Mouse (Mus musculus) layer of hippocampus, adult 8-10 months (tissue): ENCODE measurements around the gene Bbox1. TPM values are rescaled to one million over a fixed set of nuclear protein-coding genes. Genes with fewer than 3 reads are reported as not detected.

Experiments
- DNase-seq, 2 experiments: peaks; one replicate each; pipeline ENCODE4 v3.0.0; 2022; ENCODE audit warnings: low spot score in 2 of 2
- total RNA-seq, 4 experiments: library from RNA; stranded (reverse); gene quantifications; 2 replicates each; pipeline ENCODE4 v1.2.4; 2022

The Bbox1 gene
- 1 to 10 TPM; 1.1 to 2.0 (median 1.3) TPM for total RNA-seq

DNA sequence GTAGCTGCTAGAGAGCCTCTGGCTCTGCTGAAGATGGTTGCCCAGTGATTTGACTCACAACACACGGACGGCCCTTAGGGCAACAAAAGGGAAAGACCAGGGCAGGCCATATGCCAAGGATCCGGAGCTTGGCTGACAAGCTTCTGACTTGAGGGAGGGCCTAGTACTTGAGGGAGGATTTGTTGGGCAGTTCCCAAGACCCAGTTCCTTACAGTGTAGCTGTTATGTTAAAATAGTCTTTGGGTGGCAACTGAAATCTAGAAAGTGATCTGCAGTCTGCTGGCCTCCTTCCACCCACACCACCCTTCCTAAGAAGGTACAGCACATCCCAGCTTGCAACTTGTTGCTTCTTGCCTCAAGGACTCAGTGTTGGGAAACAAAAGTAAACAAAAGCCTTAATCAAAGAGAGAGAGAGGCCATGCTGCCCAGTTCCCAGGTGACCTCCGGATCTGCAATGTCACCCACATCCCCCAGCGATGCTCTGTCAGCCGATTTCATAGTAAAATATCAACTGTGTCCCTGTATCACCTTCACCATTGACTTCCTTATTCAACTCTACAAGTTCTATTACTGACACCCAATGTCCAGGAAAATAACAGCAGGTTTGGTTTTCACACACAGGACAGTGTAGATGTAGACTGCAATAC, at the start of gene Bbox1:
TSS of gene Bbox1 (minus strand) at position 52 of the 647 bp plus-strand sequence.
- no peak for DNase-seq

DNA sequence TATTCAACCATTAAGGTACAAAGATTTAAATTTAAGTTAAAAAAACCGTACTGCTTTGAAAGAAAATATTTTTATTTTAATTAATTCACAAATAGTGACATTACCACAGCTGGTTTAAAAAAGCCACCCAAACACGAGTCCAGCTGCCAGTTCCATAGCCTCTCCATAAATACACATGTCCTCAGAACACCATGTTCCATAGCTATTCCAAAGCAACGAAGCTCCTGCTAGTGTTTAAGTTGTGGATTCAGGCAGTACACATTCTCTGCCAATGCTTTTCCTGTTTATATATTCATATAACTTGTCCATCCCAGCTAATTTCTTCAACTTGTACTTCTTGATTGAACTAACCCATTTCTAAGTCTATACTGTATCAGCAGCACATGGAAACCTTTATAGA, 49.5 kb upstream of the Bbox1 start:
- DNase-seq = no peak

DNA sequence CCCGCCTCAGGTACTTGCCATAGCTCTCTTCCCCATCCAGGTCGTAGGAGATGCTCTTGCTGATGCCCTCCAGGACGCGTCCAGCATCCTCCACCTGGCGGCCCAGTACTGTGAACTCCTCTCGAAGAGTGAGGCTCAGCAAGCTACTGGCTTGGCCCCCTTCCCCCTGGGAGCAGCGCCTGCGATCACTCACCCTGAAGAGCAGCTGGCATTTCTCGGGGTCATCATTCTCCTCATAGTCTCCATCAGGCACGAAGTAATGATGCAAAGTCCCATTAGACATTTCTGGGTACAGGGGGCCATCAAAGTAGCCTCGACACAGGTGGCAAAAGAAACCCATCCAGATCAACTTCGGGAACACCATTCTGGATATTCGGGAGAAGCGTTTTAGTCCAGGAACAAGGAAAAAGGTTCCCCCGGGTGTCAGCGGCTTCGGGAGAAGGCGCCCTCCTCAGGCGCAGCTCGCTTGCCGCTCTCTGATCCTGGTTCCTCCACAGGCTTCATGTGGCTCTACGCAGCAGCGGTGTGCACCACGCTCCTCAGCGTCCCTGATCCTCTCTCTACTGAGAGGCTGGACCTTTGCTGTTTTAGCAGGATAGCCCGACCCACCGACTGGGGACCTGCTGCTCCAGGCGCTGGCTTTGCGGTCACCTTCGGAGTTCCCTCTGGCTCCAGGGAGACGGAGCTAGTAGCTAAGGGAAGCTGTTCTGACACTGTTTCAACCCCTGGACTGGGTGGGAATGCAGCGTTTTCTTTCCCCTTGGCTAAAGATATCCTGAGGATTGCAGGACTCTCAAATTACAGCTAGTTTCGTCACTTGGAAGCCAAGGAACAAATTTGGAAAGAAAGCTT, 48.3 kb upstream of the Bbox1 start, which contains the start of gene Fibin:
TSS of gene Fibin (minus strand) at position 752 of the 852 bp plus-strand sequence.
- peak; percentile 5 to 46 for DNase-seq

DNA sequence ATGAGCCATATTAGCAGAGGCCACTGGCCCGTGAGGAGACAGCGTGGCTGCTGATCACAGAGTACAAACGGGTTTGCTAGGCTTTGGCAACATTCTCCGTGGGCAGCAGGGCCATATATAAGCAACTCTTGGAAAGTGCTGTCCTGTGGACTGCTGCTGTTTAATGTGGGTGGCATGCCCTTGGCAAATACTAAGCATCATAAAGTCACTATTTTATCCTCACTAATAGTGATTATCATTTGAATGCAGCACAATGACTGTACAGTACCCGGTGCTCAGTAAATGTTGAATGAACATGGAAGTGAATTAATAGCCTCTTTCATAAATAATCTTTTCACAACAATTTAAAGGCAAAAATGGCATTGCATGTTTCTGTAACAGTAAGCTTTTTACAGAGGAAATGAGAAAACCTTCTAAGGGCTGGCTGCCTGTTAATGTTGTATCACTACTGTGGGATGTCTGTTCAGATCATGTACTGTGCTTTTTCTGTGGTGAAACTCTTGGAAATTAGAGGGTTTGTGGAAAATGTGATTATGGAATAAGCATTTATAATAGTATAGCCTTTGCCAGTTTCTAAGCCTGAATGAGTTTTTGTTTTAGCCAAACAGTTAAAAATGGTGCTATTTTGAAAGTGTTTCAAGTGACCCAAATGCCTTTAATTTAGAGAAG, 39.1 kb upstream of the Bbox1 start:
- no peak for DNase-seq

DNA sequence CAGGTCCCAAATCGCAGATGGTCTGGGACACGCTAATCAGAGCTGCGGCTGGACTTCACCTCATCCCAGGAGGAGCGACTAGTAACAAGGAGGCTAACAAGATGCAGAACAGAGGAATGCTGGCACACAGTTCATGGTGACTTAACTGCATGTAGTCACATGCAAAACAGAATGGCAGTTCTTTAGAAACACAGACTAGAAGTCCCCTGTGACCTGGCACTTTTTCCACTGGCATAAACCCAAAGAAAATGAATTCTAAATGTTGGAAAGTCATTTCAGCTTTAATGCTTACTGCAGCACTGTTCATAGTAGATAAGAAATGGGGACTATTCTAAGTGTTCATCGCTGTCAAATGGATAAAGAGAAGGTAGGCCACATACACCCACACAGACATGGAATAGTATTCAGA, 37.5 kb upstream of the Bbox1 start:
- DNase-seq = no peak

DNA sequence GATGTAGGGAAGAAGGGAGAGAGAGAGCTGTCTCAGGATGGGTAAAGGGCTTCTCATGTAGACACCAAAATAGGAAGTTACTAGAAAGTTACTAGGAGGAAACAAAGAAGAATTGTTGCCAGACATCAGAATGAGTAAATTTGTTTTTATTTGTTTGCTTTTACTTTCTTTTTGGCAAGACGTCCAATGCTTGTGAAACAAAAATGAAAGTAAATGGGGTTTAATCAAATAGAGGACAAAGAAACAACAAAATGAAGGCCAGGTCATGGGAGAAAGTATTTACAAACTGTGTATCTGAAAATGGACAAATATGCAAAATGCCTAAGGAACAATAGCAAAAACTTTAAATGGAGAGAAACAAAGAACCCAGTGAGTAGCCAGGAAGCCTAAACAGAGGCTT, 37.0 kb upstream of the Bbox1 start:
- no peak for DNase-seq

DNA sequence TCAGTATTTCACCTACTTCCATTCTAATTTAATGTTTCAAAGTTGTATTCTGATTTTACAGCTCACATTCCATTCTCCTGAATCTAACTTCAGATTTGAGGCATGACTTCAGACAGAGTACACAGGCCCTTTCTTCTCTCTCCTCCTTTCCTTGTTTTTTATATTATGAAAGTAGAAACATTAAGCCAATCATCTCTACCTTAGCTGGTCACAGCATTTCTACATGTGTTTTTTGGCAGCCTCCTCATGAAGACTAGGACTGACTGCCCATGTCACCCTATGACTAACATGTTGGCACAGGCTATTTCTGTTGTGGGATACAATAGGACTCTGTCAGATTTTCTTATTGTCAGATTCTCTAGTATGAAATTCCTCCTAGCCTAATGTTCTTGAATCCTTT, 14.6 kb upstream of the Bbox1 start:
- DNase-seq = no peak

DNA sequence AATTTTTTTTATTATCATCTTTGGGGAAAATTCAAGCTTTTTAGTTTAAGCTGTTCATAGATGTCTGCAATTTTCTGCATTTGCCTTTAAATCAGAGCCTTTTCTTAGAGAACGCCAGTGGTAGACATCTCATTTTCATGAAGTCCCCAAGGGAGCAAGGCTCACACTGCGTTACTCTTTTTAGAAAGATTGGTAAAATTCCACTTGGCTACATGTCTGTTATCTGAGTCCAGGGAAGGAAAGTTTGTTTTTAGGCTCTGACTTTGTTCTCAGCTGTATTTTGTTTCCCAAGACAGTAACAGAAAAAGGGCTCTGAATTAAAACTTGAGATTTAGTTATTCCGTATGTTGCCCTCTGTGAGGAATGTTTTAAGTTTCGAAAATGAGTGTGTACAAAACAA, 5.6 kb upstream of the Bbox1 start:
- DNase-seq = no peak

DNA sequence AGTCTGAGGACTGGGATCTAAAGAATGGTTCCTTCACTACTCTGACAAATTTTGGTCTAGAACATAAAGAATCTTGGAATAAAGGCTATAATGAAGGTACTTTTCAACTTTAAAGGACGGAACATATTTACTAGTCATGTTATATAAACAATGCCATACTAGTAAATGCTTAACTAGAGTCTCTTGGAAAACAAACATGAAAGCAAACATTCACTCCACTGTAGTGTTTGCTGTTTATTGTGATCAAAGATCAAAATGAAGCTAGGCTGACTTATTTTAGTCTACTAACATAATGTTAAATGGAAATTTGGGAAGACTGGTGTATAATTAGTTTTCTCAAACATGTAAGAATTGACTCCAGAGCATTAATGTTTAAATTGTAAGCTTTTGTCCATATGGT, 4.9 kb upstream of the Bbox1 start:
- DNase-seq = no peak

DNA sequence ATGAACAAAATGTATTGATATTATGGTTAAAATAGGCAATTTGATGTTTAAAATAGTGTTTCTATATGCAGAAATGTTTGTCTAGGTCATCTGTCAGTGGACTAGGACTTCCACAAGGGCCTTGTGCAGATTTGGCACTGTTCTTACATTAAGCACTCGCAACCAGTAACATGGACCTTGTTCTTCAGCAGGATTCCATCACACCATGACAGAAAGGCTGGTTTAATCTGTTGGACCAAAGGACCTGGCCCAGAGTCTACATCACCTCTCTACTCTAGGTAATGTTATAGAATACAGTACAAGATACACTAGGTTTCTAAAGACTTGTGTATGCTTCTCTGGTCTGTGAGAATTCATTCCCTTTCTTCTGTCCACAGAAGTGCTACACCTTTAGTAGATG, 4.4 kb upstream of the Bbox1 start:
- no peak for DNase-seq

DNA sequence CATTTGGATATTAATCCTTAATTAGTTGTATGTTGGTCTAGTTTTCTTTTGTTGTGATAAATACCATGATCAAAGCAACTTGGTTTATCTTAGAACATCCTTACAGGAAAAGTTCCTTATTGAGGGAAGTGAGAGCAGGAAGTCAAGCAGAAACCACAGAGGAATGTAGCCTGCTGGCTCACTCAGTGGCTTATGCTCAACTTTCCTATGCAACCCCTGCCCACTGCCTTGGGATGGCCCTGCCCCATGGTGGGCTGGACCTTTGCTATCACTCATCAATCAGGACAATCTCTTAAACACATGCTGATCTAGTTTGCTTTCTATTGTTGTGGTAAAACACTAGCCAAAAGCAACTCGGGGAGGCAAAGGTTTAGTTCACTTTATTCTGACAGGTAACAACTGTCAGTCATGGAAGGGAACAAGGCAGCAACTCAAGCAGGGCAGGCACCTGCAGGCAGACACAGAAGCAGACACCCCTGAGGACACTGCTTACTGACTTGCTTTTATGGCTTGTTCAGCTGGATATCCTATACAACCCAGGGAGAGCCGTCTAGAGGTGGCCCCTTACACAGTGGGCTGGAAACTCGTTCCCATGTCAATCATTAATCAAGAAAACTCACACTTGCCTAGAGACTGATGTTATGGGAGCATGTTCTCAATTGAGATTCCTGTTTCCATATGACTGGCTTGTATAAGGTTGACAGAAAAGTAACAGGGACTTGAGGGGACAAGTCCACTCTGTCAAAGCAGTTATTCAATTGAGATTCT, 1.9 kb upstream of the Bbox1 start:
- DNase-seq = no peak

DNA sequence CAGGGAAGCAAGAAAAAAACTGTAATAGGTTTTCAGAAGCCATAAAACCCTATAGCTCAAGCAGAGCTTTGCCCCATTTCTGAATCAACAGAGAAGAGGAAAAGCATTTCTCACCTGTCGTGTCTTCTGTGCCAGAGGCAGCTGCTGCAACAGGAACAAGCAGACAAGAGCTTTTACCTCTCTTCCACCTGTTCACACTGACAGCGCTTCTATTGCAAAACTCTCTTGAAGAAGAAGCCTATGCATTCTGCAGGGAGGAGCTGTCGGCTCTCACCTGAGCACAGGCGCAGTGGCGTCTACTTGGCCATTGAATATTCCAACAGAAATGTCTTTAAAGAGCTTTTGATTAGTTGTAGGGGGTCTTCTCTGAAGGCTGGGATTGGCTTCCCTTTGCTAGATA, 286 bp downstream of the Bbox1 start:
- no peak for DNase-seq

DNA sequence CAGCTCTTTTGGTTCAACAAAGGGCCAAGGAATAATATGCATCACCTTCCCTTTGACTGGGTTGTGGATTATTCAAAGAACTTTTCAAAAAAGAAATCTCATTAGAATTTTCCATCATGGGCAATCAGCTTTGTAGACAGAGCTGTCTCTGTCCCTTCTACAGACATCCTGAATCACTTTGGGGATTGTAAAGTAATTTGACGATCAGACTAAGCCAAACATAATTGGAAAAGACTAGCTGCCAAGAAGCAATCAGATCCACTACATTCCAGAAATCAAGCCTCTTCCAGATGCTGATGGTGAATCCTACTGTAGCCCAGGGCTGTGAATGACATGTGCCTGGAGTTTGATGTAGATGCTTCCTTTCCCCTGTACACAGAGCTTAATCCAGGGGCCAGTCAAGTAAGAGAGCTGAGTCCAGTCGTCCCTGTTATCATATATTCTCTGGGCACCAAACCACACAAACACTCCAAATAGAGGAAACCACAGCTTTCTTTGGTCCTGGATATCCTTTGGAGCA, 995 bp downstream of the Bbox1 start:
- no peak for DNase-seq

DNA sequence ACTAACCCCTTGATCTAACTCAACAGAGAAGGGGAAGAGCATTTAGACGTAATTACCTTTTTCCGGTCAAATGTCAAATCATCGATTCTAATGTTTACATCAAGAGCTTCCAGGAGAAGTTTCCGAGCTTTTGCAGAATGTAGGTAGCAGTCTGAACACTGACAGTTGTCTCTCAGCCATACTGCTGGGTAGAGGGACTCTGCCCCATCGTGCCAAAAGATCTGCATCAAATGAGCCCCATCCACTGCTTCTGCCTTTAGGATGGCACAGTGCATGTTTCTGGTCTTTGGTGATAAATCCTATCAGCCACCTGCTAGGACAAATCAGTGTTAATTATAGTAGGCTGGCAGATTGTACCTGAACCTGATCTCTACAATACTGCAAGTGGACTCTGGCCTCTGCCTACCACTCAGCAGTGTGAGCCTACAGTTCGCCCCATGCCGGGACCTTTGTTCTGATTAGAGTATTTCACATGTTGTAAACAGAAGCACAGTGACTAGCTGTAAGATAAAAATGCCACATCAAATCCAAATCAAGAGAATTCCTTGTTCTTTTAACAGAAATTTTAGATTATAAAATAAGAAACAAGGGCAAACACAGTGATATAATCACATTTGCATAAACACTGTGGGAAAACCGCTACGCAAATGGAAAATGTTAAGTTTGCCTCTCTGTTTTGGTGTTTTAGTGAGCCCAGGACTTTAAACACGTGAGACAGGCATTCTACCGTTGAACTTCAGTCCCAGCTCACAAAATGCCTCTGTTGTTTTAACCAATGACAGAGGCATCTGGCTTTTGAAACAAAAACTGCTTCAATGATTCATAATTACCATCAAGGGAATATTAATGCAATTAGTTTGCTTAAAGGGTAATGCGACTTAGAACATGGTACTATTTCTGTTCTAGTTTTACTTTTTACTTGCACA, 8.7 kb downstream of the Bbox1 start:
- no peak for DNase-seq

DNA sequence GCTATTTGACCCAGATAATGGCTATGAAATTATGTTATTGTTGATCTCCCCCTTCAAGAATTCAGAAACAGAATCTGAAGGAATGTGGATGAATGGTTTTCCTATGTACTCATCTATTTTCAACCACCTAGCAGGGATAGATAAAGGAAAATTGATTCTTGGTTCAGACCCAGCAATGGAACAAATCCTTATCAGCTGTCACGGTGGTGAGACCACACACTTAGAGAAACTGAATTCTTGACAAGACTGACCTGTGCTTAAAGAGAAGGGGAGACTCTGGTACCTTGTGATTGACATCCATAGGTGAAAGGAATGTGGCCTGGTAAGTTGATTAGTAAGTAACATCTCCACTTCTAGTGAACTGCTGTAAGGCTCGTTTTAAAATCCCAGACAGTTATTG, 12.1 kb downstream of the Bbox1 start:
- no peak for DNase-seq

DNA sequence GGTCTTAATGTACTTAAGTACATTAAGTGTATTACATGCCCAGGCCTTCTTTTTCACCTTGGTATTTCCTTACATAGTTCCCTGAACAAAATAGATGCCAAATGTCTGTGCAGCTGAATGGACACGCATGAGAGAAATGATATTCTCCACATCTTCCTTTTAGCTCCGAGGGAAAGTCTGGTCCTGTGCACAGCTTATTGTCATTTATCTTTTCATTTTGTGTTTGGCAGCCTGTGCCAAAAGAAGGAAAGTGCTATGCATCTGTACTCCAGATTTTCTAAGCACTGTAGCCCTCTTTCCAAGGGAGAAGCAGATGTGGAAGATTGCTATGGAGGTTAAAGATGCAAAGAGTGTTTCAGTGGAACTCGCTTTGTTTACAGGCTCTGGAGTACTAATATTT, 13.0 kb downstream of the Bbox1 start:
- DNase-seq = no peak

DNA sequence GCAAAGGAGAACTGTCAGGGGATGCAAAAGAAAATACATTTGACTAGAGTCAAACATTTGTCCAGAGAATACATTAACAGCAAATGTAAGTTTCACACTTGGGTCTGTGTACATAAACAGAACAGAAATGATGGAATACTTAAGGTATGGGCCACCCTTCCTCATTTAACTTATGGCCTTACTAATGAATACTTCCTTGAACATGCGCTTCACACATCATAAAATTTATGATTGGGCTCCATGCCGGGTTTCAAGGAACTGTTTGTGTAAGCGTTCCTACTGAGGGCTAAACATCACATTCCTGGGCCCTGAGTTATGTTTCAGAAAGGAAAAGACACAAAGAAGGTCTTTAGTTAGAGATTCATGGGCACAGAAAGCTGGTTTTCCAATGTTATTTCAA, 19.4 kb downstream of the Bbox1 start:
- no peak for DNase-seq

DNA sequence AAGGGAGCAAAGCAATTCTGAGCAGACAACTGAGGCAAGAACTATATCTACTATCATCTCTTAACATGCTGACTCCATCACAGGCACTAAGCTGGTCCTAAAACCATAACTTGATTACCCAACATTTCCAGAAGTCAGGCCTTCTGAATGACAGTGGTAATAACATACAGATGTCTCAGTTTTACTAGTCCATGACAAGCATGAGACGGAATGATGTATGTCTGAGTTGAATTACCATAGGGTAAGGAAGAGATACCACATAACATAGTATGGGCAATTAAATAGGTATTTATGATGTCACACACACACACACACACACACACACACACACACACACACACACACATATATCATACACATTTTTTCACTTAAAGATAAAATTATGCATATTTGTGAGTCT, 26.4 kb downstream of the Bbox1 start:
- DNase-seq = no peak

DNA sequence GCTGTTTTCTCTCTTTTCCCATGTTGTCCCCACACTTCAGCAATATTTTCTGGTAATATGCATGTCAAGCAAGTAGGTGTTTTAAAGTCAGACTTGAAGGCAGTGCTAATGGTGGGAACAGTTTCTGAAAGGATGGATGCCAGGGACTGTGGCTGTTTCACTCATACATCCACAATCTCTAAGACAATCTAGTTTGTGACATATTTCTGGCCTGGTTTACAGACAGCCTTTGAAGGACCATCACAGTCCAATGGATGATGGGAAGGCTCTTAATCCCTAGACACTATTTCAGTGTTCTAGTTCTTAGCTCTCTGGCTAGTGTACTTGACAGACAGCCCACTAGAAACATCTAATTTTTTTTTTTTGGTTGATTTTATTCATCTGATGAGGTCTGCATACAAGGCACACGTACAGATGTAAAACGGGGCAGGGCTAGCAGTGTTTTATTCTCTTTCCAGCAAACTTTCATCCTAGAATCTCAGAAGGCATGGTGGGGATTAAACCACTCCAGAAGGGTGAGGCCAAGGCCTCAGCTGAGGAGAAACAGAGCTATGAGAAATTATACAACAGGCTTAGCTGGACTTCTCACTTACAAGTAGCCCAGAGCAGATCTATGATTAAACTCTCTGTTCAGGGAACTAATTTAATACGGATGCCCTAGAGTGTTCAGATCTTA, 28.4 kb downstream of the Bbox1 start:
- DNase-seq = no peak

DNA sequence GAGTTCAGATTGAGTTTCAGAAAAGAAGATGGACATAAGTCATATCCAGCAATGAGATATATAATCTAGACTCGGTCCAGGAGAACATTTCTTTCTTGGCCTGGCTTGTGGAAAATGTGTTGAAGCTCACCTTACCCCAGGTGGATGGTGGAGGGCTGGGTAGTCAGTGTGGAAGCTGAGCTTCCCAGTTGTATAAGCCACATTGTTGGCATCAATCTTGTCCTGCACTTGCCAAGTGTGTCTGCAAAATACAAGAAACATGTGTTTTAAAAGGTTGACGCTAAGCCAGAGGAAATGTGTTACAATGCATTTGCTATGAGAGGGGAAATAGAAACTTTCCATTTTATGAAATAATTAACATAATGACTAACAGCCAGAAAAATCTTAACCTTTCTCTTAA, 38.9 kb downstream of the Bbox1 start:
- DNase-seq = peak; percentile 4 to 18
